Mouse (Mus musculus): ENCODE measurements around the gene Tas2r137.
A peak's percentile ranks its signal among the peaks of the same experiment; 100 is the strongest.

The Tas2r137 gene

GRCm38 (mm10) chr6:40490933-40491332 is at the start of gene Tas2r137:
Gene Tas2r137, plus strand, starts transcription at chr6:40491233.
- DNase-seq (ENCODE audit: low read depth): no peak

DNA sequence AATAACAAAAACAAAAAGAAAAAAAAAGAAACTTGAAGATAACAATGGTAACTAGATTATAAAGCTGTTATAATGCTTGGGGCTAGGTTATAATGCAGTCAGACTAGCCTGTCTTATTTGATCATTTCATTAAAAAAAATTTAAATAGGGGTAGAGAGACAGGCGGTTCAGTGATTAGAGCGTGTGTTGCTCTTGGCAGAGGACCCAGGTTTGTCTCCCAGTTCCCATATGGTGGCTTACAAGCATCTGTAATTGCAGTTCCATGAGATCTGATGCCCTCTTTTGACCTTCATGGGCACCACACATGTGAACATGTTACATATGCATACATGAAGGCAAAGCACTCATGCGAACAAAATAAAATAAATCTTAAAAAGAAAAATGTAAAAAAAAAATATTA is 49.8 kb upstream of the Tas2r137 start:
- DNase-seq (ENCODE audit: low read depth): no peak

- DNase-seq (ENCODE audit: low read depth): no peak
Measured at GRCm38 (mm10) chr6:40441755-40442154, 49.3 kb upstream of the Tas2r137 start.

DNA sequence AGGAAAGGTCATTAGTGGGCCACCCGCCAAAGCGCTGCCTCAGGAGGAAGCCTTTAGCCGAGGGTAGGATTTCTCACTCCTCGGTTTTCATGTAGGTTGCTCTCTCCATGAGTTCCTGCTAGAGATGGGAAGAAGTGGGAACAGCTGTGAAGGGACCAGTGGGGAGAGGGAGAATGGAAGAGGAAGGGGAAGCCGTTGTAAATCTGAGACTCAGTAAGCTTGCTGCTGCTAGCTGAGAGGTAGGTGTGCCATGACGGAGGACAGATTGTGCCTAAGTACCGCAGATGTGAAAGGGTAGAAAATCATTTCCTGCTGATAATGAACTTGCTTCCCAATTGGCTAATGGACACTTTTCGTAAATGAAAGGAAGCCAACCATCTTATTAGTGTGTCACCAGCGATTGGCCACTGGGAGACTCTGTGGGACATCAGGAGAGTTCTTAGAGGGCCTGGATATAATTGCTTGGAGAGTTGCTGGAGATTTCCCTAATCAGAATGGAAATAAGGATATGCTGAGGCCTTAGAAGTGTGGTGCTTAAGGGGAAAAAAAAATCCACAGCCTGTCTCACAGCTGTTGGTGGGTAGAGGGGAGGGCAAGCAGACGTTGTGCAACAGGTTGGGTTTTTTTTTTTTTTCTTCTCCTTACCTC is 47.6 kb upstream of the Tas2r137 start:
- no peak for DNase-seq (ENCODE audit: low read depth)

GRCm38 (mm10) chr6:40448626-40449025 is 42.4 kb upstream of the Tas2r137 start:
- DNase-seq (ENCODE audit: low read depth): no peak

DNA sequence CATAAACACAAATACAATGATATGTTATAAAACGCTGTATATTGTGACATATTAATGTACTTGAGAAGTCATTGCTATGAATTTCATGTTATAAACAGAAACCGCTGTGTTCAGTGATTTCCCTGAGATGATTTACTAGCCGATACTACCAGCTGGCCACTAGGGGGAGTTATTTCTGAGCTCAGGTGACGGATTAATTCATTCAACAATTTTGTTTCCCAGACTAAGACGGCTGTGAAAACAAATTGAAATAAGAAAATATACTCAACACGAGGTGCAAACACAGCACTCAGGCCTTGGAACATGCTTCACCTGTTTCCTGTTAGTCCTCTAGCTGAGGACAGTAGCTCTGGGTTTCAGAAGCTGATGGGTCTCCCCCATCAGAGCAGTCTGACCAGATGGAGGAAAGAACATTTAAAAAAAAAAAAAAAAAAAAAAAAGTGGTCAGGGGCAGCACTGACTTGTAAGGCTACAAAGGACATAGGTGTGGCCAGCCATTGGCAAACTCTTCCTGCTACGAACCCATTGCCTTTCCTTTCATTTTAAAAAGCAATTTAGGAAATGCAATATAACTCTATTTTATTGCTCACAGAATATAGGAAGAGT is 36.5 kb upstream of the Tas2r137 start:
- peak; percentile 67 for DNase-seq (ENCODE audit: low read depth)

DNA sequence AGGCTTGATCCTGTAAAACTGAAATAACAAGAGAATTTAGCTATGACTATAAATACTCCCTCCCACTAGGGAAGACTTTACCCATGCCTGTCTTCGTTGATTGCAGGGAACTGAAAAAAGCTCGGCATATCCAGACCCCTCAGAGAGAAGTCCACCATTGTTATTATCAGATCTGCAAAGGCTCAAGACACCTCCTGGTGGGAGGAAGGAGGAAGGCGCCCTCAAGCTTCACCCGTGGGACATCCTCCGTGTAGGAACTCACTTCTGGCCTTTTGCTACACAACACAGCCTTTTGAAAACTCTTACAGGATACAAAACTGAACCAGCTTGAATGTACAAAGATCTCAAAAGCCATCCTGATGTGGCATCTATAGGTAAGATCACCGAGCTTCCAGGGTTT is 25.3 kb upstream of the Tas2r137 start:
- peak; percentile 32 for DNase-seq (ENCODE audit: low read depth)

DNA sequence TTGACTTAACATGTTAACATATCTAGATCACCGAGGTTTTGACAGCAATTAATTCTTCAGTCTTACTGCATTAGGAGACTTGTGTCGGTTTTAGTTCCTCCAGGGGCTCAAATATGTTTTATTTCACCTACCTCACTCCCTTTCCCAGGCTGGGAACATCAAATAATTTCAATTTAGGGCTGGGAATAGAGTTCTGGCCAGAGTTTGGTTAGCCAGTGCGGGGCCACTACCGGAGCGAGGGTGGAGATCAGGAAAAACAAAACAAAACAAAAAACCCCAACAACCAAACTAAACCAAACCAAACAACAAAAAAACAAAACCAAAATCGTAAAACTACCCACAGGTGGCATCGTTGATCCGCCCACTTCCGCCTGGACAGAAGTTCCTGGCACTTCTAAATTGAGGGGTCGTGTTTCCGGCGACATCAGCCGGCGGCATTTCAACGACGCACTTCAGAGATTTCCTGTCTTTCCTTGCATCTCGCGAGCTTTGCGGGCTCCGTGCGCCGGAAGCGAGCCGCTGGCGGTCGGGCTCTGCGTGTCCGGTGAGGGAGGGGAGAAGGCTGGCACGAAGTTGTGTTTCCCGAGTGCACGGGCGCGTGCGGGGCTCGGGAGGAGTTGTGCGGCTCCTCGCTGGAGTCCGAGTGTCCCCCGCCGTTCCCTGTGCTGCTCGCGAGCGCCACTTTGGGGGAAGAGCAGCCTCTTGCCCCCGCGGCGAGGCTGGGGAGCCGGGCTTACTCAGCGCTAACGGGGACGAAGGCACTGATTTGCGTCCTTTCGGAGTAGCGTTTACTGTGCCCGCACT is 19.9 kb upstream of the Tas2r137 start, which contains the start of gene Ssbp1:
Gene Ssbp1, plus strand, starts transcription at position 437 of the 804 bp plus-strand sequence.
- peak; percentile 98 for DNase-seq (ENCODE audit: low read depth)

DNA sequence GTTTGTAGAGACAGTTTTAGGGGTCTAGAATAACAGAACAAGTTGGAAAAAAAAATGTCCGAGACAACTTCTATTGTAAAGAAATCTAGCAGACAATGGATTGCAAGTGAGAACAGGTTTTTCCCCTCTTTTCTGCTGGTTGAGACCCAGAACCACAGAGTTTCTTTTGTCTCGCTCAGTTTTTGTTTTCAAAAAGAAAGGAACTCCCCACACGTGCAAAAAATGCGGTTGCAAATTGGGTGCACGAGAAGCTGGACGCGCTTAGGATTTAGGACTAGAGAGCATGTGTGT is 19.4 kb upstream of the Tas2r137 start:
- no peak for DNase-seq (ENCODE audit: low read depth)

DNA sequence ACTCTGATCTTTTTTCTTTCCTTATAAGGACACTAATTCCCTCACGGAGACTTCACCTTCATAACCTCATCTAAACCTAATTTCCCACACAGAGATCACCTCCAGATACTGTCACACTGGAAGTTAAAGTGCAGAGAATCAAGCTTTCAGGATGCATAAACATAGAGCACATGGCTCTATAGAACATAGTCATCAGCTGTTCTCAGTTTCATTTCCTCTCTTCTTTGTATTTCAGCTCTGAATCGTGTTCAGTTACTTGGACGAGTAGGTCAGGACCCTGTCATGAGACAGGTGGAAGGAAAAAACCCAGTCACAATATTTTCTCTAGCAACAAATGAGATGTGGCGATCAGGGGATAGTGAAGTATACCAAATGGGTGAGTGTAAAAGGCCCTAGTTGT is 14.9 kb upstream of the Tas2r137 start:
- DNase-seq (ENCODE audit: low read depth): no peak

- DNase-seq (ENCODE audit: low read depth): peak; percentile 77
Measured at GRCm38 (mm10) chr6:40479705-40480104, 11.3 kb upstream of the Tas2r137 start.

GRCm38 (mm10) chr6:40482318-40482717 is 8.7 kb upstream of the Tas2r137 start:
- DNase-seq (ENCODE audit: low read depth): no peak

GRCm38 (mm10) chr6:40493229-40493628 is 2.2 kb downstream of the Tas2r137 start, which contains the start of gene Tas2r108:
Gene Tas2r108, plus strand, starts transcription at chr6:40493529.
- DNase-seq (ENCODE audit: low read depth): no peak

GRCm38 (mm10) chr6:40519408-40519807 is 28.4 kb downstream of the Tas2r137 start, which contains the start of gene Prss37:
Gene Prss37, minus strand, starts transcription at chr6:40519508.
- no peak for DNase-seq (ENCODE audit: low read depth)

All from 416B (cell line).